Mouse (Mus musculus) liver, embryonic 14.5 days (tissue): Measurements from ENCODE around the gene A1cf.

Experiments
- CTCF ChIP-seq: IDR thresholded peaks from 2 replicates; pipeline ENCODE4 v1.5.1; 2016; ENCODE audit warnings: antibody characterized with exemption, low read depth, control low read depth
- EP300 ChIP-seq: IDR thresholded peaks from 2 replicates; pipeline ENCODE4 v1.6.1; 2016; ENCODE audit warnings: antibody characterized with exemption, low read depth

DNA sequence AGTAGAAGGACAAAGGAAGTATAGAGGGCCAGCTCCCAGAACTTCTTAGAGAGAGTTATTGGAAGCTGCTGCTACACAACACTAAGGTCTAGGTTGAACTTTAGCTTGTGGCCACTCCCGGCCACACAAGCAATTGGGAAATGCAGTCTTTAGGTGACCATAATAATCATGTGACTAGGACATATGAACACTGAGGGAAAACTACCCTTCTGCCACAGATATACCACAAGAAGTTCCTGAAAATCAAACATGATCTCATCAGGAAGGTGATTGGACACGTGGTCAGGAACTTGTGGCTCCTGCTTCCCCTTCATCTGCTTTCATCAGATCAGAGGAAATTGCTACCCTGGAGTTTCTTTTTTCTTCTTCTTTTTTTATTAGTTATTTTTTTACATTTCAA is 87.8 kb downstream of the A1cf start:
- TF ChIP-seq CTCF (no peak), EP300 (no peak)
